Mouse (Mus musculus) heart, postnatal 14 days (tissue): ENCODE results near the gene Gm11596. TPM values are rescaled to one million over a fixed set of nuclear protein-coding genes. Genes with fewer than 3 reads are reported as not detected.
"Not testable (repeated sequence)": the region's sequence is repeated elsewhere in the genome, so short reads cannot be mapped to it uniquely, and the experiment has no call there.

ENCODE experiments used
- DNase-seq, 2 experiments: peaks; one replicate each; pipeline ENCODE4 v3.0.0; 2021 to 2022
- intact Hi-C: fragments of 180-260 bp; cut with DNase I; formaldehyde crosslinking; loops from one replicate; pipeline ENCODE4 v1.15.1; 2025
- long read RNA-seq, 2 experiments: library from polyadenylated mRNA; stranded (forward); transcript quantifications; one replicate each; pipeline ENCODE4 v2.0.0; 2021
- total RNA-seq, 2 experiments: library from RNA; stranded (reverse); gene quantifications; 2 replicates each; pipeline ENCODE4 v1.2.3; 2021

The Gm11596 gene
- total RNA-seq, result not detected
- long read RNA-seq, experiment 1, result 0 reads
- long read RNA-seq, experiment 2, result 0 reads

DNA sequence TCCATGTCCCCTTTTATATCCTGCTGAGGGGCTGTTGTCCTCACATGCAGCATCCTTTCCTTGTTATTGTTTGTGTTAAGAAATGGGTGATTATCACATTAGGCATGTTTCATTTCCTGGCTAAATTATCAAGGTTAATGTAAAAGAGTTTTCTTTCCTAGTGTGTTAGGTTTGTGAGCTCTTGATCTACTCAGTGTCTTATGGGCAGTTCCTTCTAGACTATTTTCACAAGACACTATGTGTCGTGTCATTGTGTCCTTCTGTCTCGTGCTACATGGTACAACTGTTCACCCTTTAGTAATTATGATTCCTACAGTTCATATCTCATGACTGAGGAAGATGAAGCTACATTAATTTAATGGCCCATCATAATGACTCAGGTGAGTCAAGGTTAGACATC lies at the start of gene Gm11596:
TSS of gene Gm11596 (minus strand) at position 101 of the 400 bp plus-strand sequence.
- intact Hi-C loops, result no loop called here
- DNase-seq, result no peak

DNA sequence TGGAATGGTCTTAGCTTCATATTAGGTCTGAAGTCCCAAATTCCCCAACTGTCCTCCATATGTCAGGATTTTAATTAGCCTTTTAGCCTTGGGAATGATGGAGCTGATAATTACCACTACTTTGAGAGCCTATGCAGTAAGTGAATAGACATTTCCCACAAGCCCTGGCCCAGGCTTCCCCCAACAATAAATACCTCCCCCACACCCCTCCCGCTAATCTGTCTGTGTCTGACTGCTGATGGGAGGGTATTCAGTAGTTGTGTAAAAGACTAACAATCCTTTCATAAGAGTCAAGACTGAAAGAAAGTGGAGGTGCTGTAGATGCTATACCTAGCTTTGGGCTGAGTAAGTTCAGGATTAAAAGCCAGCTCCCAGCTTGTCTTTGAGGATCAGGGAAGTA lies 48.9 kb upstream of the Gm11596 start:
- DNase-seq, result no peak
- intact Hi-C loops, result no loop called here

DNA sequence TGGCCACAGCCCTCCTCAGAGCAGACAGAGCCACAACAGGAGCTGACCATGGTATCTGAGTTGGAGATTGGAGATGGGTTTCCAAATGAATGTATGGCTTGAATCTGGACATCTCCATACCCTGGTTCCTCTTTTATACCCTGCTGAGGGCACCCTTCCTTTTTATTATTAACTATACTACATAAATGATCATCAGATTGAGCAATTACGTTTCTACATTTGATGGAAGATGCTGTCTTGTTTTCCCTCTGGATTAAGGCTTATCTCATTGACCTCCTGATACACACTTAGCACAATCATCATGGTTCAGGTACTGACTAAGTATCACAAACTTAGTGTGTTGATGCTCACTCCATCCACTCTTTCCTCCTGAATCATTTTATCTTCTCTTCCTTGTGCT lies 44.7 kb upstream of the Gm11596 start, which contains the start of gene 2300003K06Rik:
TSS of gene 2300003K06Rik (minus strand) at position 101 of the 400 bp plus-strand sequence.
- no peak for DNase-seq
- intact Hi-C loops, result no loop called here

DNA sequence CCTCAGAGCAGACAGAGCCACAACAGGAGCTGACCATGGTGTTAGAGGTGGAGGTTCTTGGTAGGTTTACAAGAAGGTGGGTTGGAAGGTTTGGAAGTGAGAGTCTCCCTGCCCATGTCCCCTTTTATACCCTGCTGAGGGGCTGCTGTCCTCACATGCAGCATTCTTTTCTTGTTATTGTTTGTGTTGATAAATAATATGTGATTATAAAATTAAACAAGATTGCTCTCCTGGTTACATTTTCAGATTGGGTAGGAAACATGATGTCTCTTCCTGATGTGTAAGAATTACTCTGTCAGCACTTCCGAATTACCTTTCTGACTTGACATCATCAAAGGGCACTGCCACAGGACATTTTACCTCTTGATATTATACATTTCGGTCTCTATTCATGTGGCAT lies 22.3 kb upstream of the Gm11596 start, which contains the start of gene Gm11564:
TSS of gene Gm11564 (minus strand) at position 101 of the 400 bp plus-strand sequence.
- intact Hi-C loops, DNase-seq: not testable (repeated sequence)

DNA sequence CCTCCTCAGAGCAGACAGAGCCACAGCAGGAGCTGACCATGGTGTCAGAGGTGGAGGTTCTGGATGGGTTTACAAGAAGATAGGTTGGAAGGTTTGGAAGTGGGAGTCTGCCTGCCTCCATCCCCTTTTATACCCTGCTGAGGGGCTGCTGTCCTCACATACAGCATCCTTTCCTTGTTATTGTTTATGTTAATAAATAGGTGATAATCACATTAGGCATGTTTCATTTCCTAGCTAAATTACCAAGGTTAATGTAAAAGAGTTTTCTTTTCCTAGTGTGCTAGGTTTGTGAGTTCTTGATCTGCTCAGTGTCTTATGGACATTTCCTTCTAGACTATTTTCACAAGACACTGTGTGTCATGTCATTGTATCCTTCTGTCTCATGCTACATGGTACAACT lies 16.5 kb upstream of the Gm11596 start, which contains the start of gene Krtap4-13:
TSS of gene Krtap4-13 (minus strand) at position 101 of the 400 bp plus-strand sequence.
- DNase-seq, intact Hi-C loops: not testable (repeated sequence)

DNA sequence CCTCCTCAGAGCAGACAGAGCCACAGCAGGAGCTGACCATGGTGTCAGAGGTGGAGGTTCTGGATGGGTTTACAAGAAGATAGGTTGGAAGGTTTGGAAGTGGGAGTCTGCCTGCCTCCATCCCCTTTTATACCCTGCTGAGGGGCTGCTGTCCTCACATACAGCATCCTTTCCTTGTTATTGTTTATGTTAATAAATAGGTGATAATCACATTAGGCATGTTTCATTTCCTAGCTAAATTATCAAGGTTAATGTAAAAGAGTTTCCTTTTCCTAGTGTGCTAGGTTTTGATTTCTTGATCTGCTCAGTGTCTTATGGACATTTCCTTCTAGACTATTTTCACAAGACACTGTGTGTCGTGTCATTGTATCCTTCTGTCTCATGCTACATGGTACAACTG lies 11.1 kb upstream of the Gm11596 start, which contains the start of gene Gm11554:
TSS of gene Gm11554 (minus strand) at position 101 of the 400 bp plus-strand sequence.
- intact Hi-C loops, DNase-seq: not testable (repeated sequence)

DNA sequence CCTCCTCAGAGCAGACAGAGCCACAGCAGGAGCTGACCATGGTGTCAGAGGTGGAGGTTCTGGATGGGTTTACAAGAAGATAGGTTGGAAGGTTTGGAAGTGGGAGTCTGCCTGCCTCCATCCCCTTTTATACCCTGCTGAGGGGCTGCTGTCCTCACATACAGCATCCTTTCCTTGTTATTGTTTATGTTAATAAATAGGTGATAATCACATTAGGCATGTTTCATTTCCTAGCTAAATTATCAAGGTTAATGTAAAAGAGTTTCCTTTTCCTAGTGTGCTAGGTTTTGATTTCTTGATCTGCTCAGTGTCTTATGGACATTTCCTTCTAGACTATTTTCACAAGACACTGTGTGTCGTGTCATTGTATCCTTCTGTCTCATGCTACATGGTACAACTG lies 5.6 kb upstream of the Gm11596 start, which contains the start of gene Gm11569:
TSS of gene Gm11569 (minus strand) at position 101 of the 400 bp plus-strand sequence.
- intact Hi-C loops, DNase-seq: not testable (repeated sequence)

DNA sequence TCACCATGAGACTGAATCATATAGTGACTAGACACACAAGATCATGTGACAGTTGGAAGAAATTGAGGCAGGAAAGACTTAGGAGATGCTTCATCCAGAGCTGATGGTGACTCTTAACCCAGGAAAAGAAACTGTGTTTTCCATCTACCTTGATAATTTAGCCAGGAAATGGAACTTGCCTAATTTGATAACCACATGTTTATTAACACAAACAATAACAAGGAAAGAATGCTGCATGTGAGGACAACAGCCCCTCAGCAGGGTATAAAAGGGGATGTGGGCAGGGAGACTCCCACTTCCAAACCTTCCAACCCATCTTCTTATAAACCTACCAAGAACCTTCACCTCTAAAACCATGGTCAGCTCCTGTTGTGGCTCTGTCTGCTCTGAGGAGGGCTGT lies 8.4 kb downstream of the Gm11596 start, which contains the start of gene Krtap4-9:
TSS of gene Krtap4-9 (plus strand) at position 301 of the 400 bp plus-strand sequence.
- DNase-seq, intact Hi-C loops: not testable (repeated sequence)

DNA sequence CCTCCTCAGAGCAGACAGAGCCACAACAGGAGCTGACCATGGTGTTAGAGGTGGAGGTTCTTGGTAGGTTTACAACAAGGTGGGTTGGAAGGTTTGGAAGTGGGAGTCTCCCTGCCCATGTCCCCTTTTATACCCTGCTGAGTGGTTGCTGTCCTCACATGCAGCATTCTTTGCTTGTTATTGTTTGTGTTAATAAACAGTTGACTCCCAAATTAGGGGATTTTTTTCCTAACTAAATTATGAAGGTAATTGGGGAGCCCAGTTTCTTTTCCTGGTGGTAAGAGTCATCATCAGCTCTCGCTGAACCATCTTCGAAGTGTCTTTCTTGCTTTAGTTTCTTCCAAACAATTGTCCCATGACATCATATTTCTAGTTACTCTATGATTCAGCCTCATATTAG lies 12.7 kb downstream of the Gm11596 start, which contains the start of gene Krtap4-8:
TSS of gene Krtap4-8 (minus strand) at position 101 of the 400 bp plus-strand sequence.
- intact Hi-C loops, result no loop called here
- no peak for DNase-seq

DNA sequence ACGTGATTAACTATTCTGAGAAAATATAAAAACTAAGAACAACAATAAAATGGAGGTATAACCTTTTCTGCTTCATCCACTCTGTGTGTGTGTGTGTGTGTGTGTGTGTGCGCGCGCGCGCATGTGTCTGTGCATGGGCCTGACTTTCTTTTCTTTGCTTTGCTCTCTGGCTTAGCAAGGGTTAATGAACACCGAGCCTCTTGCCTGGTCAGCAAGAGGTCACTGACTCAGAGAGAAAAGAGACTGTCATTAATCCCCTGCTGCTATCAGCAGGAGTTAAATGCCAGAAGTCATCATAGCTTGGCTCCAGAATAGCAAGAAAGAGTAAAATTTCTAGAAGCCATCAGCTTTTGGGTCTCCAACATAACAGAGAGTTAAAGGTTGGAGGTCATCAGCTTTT lies 14.9 kb downstream of the Gm11596 start:
- intact Hi-C loops, result no loop called here
- no peak for DNase-seq

DNA sequence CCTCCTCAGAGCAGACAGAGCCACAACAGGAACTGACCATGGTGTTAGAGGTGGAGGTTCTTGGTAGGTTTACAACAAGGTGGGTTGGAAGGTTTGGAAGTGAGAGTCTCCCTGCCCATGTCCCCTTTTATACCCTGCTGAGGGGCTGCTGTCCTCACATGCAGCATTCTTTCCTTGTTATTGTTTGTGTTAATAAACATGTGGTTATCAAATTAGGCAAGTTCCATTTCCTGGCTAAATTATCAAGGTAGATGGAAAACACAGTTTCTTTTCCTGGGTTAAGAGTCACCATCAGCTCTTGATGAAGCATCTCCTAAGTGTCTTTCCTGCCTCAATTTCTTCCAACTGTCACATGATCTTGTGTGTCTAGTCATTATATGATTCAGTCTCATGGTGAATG lies 20.5 kb downstream of the Gm11596 start, which contains the start of gene Gm11595:
TSS of gene Gm11595 (minus strand) at position 101 of the 400 bp plus-strand sequence.
- intact Hi-C loops, result not testable (repeated sequence)

DNA sequence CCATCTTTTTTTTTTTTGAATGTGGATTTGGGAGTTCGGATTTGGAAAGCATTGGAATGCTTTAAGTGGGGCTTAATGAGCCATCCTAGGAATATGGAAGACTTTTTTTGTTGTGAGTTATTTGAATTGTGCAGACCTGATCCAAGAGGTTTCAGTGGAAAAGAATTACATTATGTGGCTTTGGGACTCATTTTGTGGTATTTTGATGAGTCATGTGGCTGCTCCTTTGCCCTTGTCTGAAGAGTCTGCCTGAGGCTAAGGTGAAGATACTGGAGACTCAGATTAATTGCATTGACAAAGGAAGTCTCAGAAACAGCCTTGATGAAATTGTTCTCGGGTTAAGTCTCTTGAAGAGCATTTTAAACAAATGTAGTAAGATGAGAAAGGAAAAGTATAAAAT lies 24.9 kb downstream of the Gm11596 start:
- intact Hi-C loops, result no loop called here
- no peak for DNase-seq

More for the DNA sequence above, 20.5 kb downstream of the Gm11596 start, which contains the start of gene Gm11595:
- DNase-seq, result not testable (repeated sequence)

DNA sequence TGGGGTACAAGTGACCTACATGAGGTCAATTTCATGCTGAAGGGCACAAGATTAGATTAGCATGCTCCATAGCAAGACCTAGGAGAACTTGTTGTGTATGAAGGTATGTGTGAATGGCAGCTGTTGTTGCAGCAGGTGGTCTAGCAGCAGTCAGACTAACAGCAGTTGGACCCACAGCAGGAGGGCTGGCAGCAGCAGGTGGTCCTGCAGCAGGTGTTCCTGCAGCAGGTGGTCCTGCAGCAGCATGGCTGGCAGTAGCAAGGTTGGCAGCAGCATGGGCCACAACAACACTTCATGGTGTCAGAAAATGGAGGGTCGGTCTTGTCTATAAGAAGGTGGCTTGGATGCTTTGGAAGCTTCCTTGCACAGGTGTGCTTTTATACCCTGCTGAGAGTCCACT lies 34.4 kb downstream of the Gm11596 start:
- intact Hi-C loops, result no loop called here
- no peak for DNase-seq

DNA sequence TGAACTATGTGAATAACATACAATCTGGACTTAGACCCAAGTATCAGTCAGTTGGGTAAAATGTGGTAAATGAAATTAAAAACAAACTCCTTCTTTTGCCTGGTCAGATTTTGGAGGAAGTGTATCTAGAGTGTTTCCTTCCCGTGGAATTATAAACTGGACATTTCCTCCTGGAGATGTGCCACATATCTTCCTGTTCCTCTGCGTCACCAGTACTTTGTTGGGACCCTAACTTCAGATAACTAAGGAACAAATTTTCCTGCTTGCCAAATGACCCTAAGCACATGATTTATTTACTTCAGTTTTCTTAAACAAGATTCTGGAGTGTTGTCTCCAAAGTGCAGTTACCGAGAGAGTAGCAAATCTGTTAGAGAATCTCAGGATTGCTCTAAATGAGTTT lies 49.3 kb downstream of the Gm11596 start:
- DNase-seq, result no peak
- intact Hi-C loops, result no loop called here

Other genes with a start within 250 kb of the Gm11596 start
- gene Krtap3-3, start 242.6 kb downstream of the Gm11596 start, total RNA-seq, result not detected
- not detected for gene Krtap3-2, start 236.6 kb downstream of the Gm11596 start, total RNA-seq
- not detected for gene Gm11939, start 234.0 kb downstream of the Gm11596 start, total RNA-seq
- not detected for gene Krtap3-1, start 226.8 kb downstream of the Gm11596 start, total RNA-seq
- not detected for gene Krtap1-5, start 212.5 kb downstream of the Gm11596 start, total RNA-seq
- not detected for gene Krtap1-4, start 209.8 kb downstream of the Gm11596 start, total RNA-seq
- gene Krtap1-3, start 202.1 kb downstream of the Gm11596 start, total RNA-seq, result not detected
- gene Krtap9-3, start 195.4 kb downstream of the Gm11596 start, total RNA-seq, result not detected
- gene Gm11938, start 190.2 kb downstream of the Gm11596 start, total RNA-seq, result not detected
- not detected for gene Gm11937, start 183.3 kb downstream of the Gm11596 start, total RNA-seq
- not detected for gene Krtap2-4, start 178.6 kb downstream of the Gm11596 start, total RNA-seq
- gene Gm11562, start 173.0 kb downstream of the Gm11596 start, total RNA-seq, result not detected
- gene Krtap4-1, start 165.2 kb downstream of the Gm11596 start, total RNA-seq, result not detected
- not detected for gene Krtap4-2, start 158.4 kb downstream of the Gm11596 start, total RNA-seq
- gene Krtap4-7, start 149.4 kb downstream of the Gm11596 start, total RNA-seq, result not detected
- not detected for gene Gm11555, start 143.2 kb downstream of the Gm11596 start, total RNA-seq
- gene Gm11563, start 134.5 kb downstream of the Gm11596 start, total RNA-seq, result not detected
- gene Krtap4-6, start 127.5 kb downstream of the Gm11596 start, total RNA-seq, result not detected
- gene Gm14190, start 102.7 kb downstream of the Gm11596 start, total RNA-seq, result not detected
- gene Gm14180, start 59.2 kb downstream of the Gm11596 start, total RNA-seq, result not detected
- gene Gm11595, start 20.6 kb downstream of the Gm11596 start, total RNA-seq, result not detected
- gene Krtap4-8, start 12.8 kb downstream of the Gm11596 start, total RNA-seq, result not detected
- not detected for gene Krtap4-9, start 8.3 kb downstream of the Gm11596 start, total RNA-seq
- not detected for gene Gm11569, start 5.5 kb upstream of the Gm11596 start, total RNA-seq
- gene Gm11554, start 11.0 kb upstream of the Gm11596 start, total RNA-seq, result not detected
- not detected for gene Krtap4-13, start 16.4 kb upstream of the Gm11596 start, total RNA-seq
- gene Gm11564, start 22.2 kb upstream of the Gm11596 start, total RNA-seq, result not detected
- gene 2300003K06Rik, start 44.6 kb upstream of the Gm11596 start, total RNA-seq, result not detected
- gene Krtap4-16, start 58.1 kb upstream of the Gm11596 start, total RNA-seq, result not detected
- not detected for gene Gm11568, start 64.5 kb upstream of the Gm11596 start, total RNA-seq
- not detected for gene Gm11559, start 71.0 kb upstream of the Gm11596 start, total RNA-seq
- gene Krtap9-1, start 79.9 kb upstream of the Gm11596 start, total RNA-seq, result not detected
- not detected for gene Gm11567, start 85.7 kb upstream of the Gm11596 start, total RNA-seq
- not detected for gene Krtap31-1, start 114.5 kb upstream of the Gm11596 start, total RNA-seq
- gene Gm11565, start 121.3 kb upstream of the Gm11596 start, total RNA-seq, result not detected
- not detected for gene Krtap31-2, start 142.8 kb upstream of the Gm11596 start, total RNA-seq
- gene Krtap9-5, start 155.0 kb upstream of the Gm11596 start, total RNA-seq, result not detected
- not detected for gene Krtap29-1, start 185.6 kb upstream of the Gm11596 start, total RNA-seq
- not detected for gene Krtap16-1, start 193.1 kb upstream of the Gm11596 start, total RNA-seq
- not detected for gene Krtap17-1, start 200.5 kb upstream of the Gm11596 start, total RNA-seq
- gene Krt33a, start 222.7 kb upstream of the Gm11596 start, total RNA-seq, result not detected
- gene Krt33b, start 236.4 kb upstream of the Gm11596 start, total RNA-seq, result not detected
- not detected for gene Krt34, start 248.1 kb upstream of the Gm11596 start, total RNA-seq